Mouse (Mus musculus) testis, adult 2 months (tissue): ENCODE measurements around the gene Grhl1. TPM values are rescaled to one million over a fixed set of nuclear protein-coding genes. Genes with fewer than 3 reads are reported as not detected.
"Not testable (repeated sequence)": the region's sequence is repeated elsewhere in the genome, so short reads cannot be mapped to it uniquely, and the experiment has no call there.

Experiments
- H3K27ac ChIP-seq: fragments of 200-500 bp; 2 replicates; pipeline ENCODE4 v1.5.1; 2012; ENCODE audit warnings: low read depth, low read length; ENCODE audit not compliant: control insufficient read depth, insufficient read depth
- H3K27me3 ChIP-seq: fragments of 200-500 bp; 2 replicates; pipeline ENCODE4 v1.6.1; 2012; ENCODE audit warnings: mild to moderate bottlenecking, low read length, moderate library complexity; ENCODE audit not compliant: control insufficient read depth, insufficient read depth
- H3K36me3 ChIP-seq: fragments of 200-500 bp; 2 replicates; pipeline ENCODE4 v1.6.1; 2012; ENCODE audit warnings: mild to moderate bottlenecking, low read length; ENCODE audit not compliant: control insufficient read depth, insufficient read depth
- H3K4me1 ChIP-seq: fragments of 200-500 bp; 2 replicates; pipeline ENCODE4 v1.6.1; 2012; ENCODE audit warnings: low read length; ENCODE audit not compliant: control insufficient read depth, insufficient read depth
- H3K4me3 ChIP-seq: fragments of 200-500 bp; 2 replicates; pipeline ENCODE4 v1.5.1; 2012; ENCODE audit warnings: low read depth, mild to moderate bottlenecking, low read length, moderate library complexity, mixed read lengths; ENCODE audit not compliant: control insufficient read depth
- CTCF ChIP-seq: fragments of 200-500 bp; IDR thresholded peaks from 2 replicates; pipeline ENCODE4 v1.5.1; 2012; ENCODE audit warnings: low read depth, mild to moderate bottlenecking, inconsistent platforms, low read length, moderate library complexity; ENCODE audit not compliant: control insufficient read depth, insufficient read depth, insufficient replicate concordance
- POLR2A ChIP-seq: fragments of 200-500 bp; IDR thresholded peaks from 2 replicates; pipeline ENCODE4 v1.6.1; 2012; ENCODE audit warnings: low read depth, mild to moderate bottlenecking, inconsistent platforms, low read length, moderate library complexity; ENCODE audit not compliant: control insufficient read depth
- polyA plus RNA-seq: library from polyadenylated mRNA; depleted of rRNA; stranded (reverse); fragments of >200 nt; gene quantifications from 2 replicates; pipeline ENCODE4 v1.2.3, GENCODE M21; 2012; rRNA removed

The Grhl1 gene
- 6.0 and 6.4 TPM in 2 replicates for polyA plus RNA-seq

- no peak; the same call in 1 of the 2 replicates for TF ChIP-seq CTCF
- no peak; the same call in 1 of the 2 replicates for TF ChIP-seq POLR2A
- Histone ChIP-seq H3K27ac (peak within 1 kb of the TSS; percentile 69; the same call in 1 of the 2 replicates), H3K27me3 (no peaks in the 10 kb centered on the region), H3K36me3 (peaks cover 1% of the 10 kb centered on the region; the same call in 1 of the 2 replicates), H3K4me1 (peaks cover 10% of the 10 kb centered on the region), H3K4me3 (peak within 1 kb of the TSS; percentile 88)
These were observed at the start of gene Grhl1 for GRCm38 (mm10) chr12:24571523-24572392. TSS of gene Grhl1 (plus strand) at chr12:24572283.

GRCm38 (mm10) chr12:24525065-24525464 lies 47.0 kb upstream of the Grhl1 start:
- H3K4me3 ChIP-seq, H3K4me1 ChIP-seq, H3K27me3 ChIP-seq, H3K36me3 ChIP-seq, H3K27ac ChIP-seq: not testable (repeated sequence)

GRCm38 (mm10) chr12:24536390-24536789 lies 35.7 kb upstream of the Grhl1 start:
- Histone ChIP-seq H3K4me3 (no peak overlapping the region), H3K4me1 (no peaks in the 10 kb centered on the region), H3K36me3 (no peaks in the 10 kb centered on the region), H3K27me3 (no peaks in the 10 kb centered on the region), H3K27ac (no peak overlapping the region)
- TF ChIP-seq CTCF = no peak
- no peak for TF ChIP-seq POLR2A

- no peak overlapping the region for H3K4me3 ChIP-seq
- H3K36me3 ChIP-seq = no peaks in the 10 kb centered on the region
- H3K4me1 ChIP-seq = no peaks in the 10 kb centered on the region
- H3K27ac ChIP-seq = no peak overlapping the region
- H3K27me3 ChIP-seq = no peaks in the 10 kb centered on the region
- TF ChIP-seq CTCF = no peak
- TF ChIP-seq POLR2A = no peak
These were observed 34.9 kb upstream of the Grhl1 start for GRCm38 (mm10) chr12:24537201-24537600.

GRCm38 (mm10) chr12:24537965-24538364 lies 34.1 kb upstream of the Grhl1 start:
- no peaks in the 10 kb centered on the region for H3K36me3 ChIP-seq
- no peaks in the 10 kb centered on the region for H3K27me3 ChIP-seq
- H3K4me1 ChIP-seq = no peaks in the 10 kb centered on the region
- no peak overlapping the region for H3K27ac ChIP-seq
- no peak overlapping the region for H3K4me3 ChIP-seq
- TF ChIP-seq POLR2A (no peak), CTCF (no peak)

- no peak overlapping the region for H3K4me3 ChIP-seq
- no peak overlapping the region for H3K27ac ChIP-seq
- H3K27me3 ChIP-seq = no peaks in the 10 kb centered on the region
- H3K4me1 ChIP-seq = no peaks in the 10 kb centered on the region
- H3K36me3 ChIP-seq = no peaks in the 10 kb centered on the region
- TF ChIP-seq POLR2A = no peak
- TF ChIP-seq CTCF = no peak
These were observed 30.5 kb upstream of the Grhl1 start for GRCm38 (mm10) chr12:24541426-24542154.

- no peak for TF ChIP-seq CTCF
- TF ChIP-seq POLR2A = no peak
- H3K36me3 ChIP-seq = no peaks in the 10 kb centered on the region
- no peaks in the 10 kb centered on the region for H3K27me3 ChIP-seq
These were observed 24.4 kb upstream of the Grhl1 start for GRCm38 (mm10) chr12:24547686-24548085.

GRCm38 (mm10) chr12:24548885-24549284 lies 23.2 kb upstream of the Grhl1 start:
- H3K4me1 ChIP-seq = no peaks in the 10 kb centered on the region
- H3K4me3 ChIP-seq = no peak overlapping the region
- no peaks in the 10 kb centered on the region for H3K36me3 ChIP-seq
- TF ChIP-seq CTCF (no peak), POLR2A (no peak)
- H3K27me3 ChIP-seq = no peaks in the 10 kb centered on the region
- H3K27ac ChIP-seq = no peak overlapping the region

More at GRCm38 (mm10) chr12:24547686-24548085, 24.4 kb upstream of the Grhl1 start:
- no peak overlapping the region for H3K4me3 ChIP-seq
- H3K4me1 ChIP-seq = no peaks in the 10 kb centered on the region
- no peak overlapping the region for H3K27ac ChIP-seq
